Mouse (Mus musculus) erythroblast, embryonic 14.5 days (primary cell): ENCODE data around the gene Strip2.

Experiments used
- GATA1 ChIP-seq: IDR thresholded peaks from 2 replicates; pipeline ENCODE4 v1.6.1; 2012; ENCODE audit warnings: low read length, inconsistent platforms, mixed read lengths
- TAL1 ChIP-seq: IDR thresholded peaks from 3 replicates; pipeline ENCODE4 v1.6.1; 2012; ENCODE audit warnings: low read length, inconsistent platforms, mixed read lengths

- no peak for TF ChIP-seq GATA1
- TF ChIP-seq TAL1: no peak
Observed at GRCm38 (mm10) chr6:29967917-29968316, 51.1 kb downstream of the Strip2 start.
